Comparison of ENCODE assay signal across 11 mouse cellular contexts in the genomic region with DNA sequence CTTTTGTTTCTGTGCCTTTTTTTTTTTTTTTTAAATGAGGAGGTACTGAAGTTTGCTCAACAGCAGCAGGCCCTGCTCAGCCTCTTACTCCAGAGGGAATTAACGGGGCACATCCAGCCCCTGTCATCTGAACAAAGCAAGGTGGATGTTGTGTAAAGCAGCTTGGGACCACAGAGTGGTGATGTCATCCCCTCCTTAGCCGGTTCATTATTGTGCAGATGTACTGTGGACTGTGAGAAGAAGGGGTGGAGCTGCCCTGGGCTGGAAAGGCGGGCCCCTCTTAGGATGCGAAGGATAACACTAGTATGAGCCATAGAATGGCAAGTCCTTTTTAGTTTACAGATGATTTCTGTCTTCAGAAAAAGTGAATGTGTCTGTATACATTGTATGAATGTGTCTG. TPM values are rescaled to one million over a fixed set of nuclear protein-coding genes. Genes with fewer than 3 reads are reported as not detected.
A peak's percentile ranks its signal among the peaks of the same experiment; 100 is the strongest.
DNase-seq lines count a peak whose midpoint lies in the region; ATAC-seq lines count a peak whose summit lies in the region.
"Had no signal": no experiment of that assay in that cellular context is flagged by ENCODE, and none has a peak within 500 bp of the region (broad histone marks: within the 10 kb centered on the region; RNA-seq: fewer than 3 reads in every experiment).

No protein-coding gene starts in this region.

- ATAC-seq in lung, embryonic 15.5 days (ENCODE audit: borderline replicate concordance, extremely low read depth, low FRiP score, low TSS enrichment): peak; percentile 75
- ATAC-seq in hindbrain, embryonic 13.5 days (ENCODE audit: low FRiP score): peak; percentile 90
- peak; percentile 83 for ATAC-seq in neural tube, embryonic 13.5 days (ENCODE audit: low read depth)

- no peaks in the 10 kb centered on the region for H3K36me3 ChIP-seq in lung, embryonic 15.5 days
- H3K36me3 ChIP-seq in embryonic facial prominence, embryonic 10.5 days (replicated peaks): no peaks in the 10 kb centered on the region
- H3K36me3 ChIP-seq in hindbrain, embryonic 13.5 days: no peaks in the 10 kb centered on the region
- H3K36me3 ChIP-seq in neural tube, embryonic 13.5 days: no peaks in the 10 kb centered on the region

- H3K4me2 ChIP-seq in lung, embryonic 15.5 days: no peak overlapping the region
- H3K4me2 ChIP-seq in hindbrain, embryonic 13.5 days: peak overlapping the region; percentile 45
- peak overlapping the region; percentile 39 for H3K4me2 ChIP-seq in neural tube, embryonic 13.5 days

- H3K27ac ChIP-seq in lung, embryonic 15.5 days: peak overlapping the region; percentile 61; the same call in 1 of the 2 replicates
- H3K27ac ChIP-seq in embryonic facial prominence, embryonic 10.5 days (replicated peaks): peak overlapping the region; percentile 51; the same call in 1 of the 2 replicates
- H3K27ac ChIP-seq in hindbrain, embryonic 13.5 days: no peak overlapping the region
- no peak overlapping the region for H3K27ac ChIP-seq in neural tube, embryonic 13.5 days (replicated peaks)

- H3K4me1 ChIP-seq in lung, embryonic 15.5 days: peaks cover 17% of the 10 kb centered on the region
- peaks cover 9% of the 10 kb centered on the region; the same call in 1 of the 2 replicates for H3K4me1 ChIP-seq in embryonic facial prominence, embryonic 10.5 days
- peaks cover 13% of the 10 kb centered on the region for H3K4me1 ChIP-seq in hindbrain, embryonic 13.5 days (replicated peaks)
- peaks cover 12% of the 10 kb centered on the region; the same call in 1 of the 2 replicates for H3K4me1 ChIP-seq in neural tube, embryonic 13.5 days (replicated peaks)

- H3K9me3 ChIP-seq in lung, embryonic 15.5 days: no peaks in the 10 kb centered on the region
- H3K9me3 ChIP-seq in embryonic facial prominence, embryonic 10.5 days: no peaks in the 10 kb centered on the region
- H3K9me3 ChIP-seq in hindbrain, embryonic 13.5 days: no peaks in the 10 kb centered on the region
- H3K9me3 ChIP-seq in neural tube, embryonic 13.5 days: no peaks in the 10 kb centered on the region

- 29% methylated on average over 4 of the region's 4 CpGs for WGBS in lung, embryonic 15.5 days
- 31% methylated on average over 4 of the region's 4 CpGs for WGBS in embryonic facial prominence, embryonic 10.5 days
- WGBS in hindbrain, embryonic 13.5 days: 14% methylated on average over 4 of the region's 4 CpGs
- WGBS in neural tube, embryonic 13.5 days: 16% methylated on average over 4 of the region's 4 CpGs

- no peaks in the 10 kb centered on the region for H3K27me3 ChIP-seq in lung, embryonic 15.5 days
- no peaks in the 10 kb centered on the region for H3K27me3 ChIP-seq in embryonic facial prominence, embryonic 10.5 days (replicated peaks; ENCODE audit: low read depth, poor library complexity, severe bottlenecking)
- H3K27me3 ChIP-seq in hindbrain, embryonic 13.5 days: no peaks in the 10 kb centered on the region
- H3K27me3 ChIP-seq in neural tube, embryonic 13.5 days: no peaks in the 10 kb centered on the region

- DNase-seq in lung, postnatal 36 days: no peak
- no peak for DNase-seq in embryonic facial prominence, embryonic 10.5 days (ENCODE audit: low spot score)
- no peak for DNase-seq in cerebellum, adult 9-10 months
- no peak for DNase-seq in thymus, adult 18-20 months
- DNase-seq in cerebellum, adult 11 months: no peak
- DNase-seq: kidney, adult 8-10 months; right cerebral cortex, postnatal 14 days; thymus, postnatal 36 days had no signal

- H3K4me3 ChIP-seq in lung, embryonic 15.5 days: no peak overlapping the region
- H3K4me3 ChIP-seq in embryonic facial prominence, embryonic 10.5 days: no peak overlapping the region
- no peak overlapping the region for H3K4me3 ChIP-seq in hindbrain, embryonic 13.5 days
- H3K4me3 ChIP-seq in neural tube, embryonic 13.5 days: no peak overlapping the region

- no peak overlapping the region for H3K9ac ChIP-seq in lung, embryonic 15.5 days
- no peak overlapping the region for H3K9ac ChIP-seq in hindbrain, embryonic 13.5 days
- H3K9ac ChIP-seq in neural tube, embryonic 13.5 days: no peak overlapping the region

RNA-seq across cellular contexts. Expression of a gene that starts 37.6 kb away (rescaled TPM):
- 97.5 and 101 TPM in 2 replicates for polyA plus RNA-seq in lung, embryonic 15.5 days (2015; fragmentation: Nextera tagmentation; extraction: Ambion mirVana)
- polyA plus RNA-seq in embryonic facial prominence, embryonic 10.5 days (2016; fragmentation: Nextera tagmentation; extraction: Ambion mirVana): 49.6 and 53.2 TPM in 2 replicates
- polyA plus RNA-seq in hindbrain, embryonic 13.5 days (2015; fragmentation: Nextera tagmentation; extraction: Ambion mirVana): 106 and 112 TPM in 2 replicates
- polyA plus RNA-seq in neural tube, embryonic 13.5 days (2015; fragmentation: Nextera tagmentation; extraction: Ambion mirVana): 111 and 122 TPM in 2 replicates

Comparison
In these comparisons a context has a peak if more than half of its experiments do, and no peak if none do; other contexts are left out.
1. H3K27ac ChIP-seq: peak in lung, embryonic 15.5 days (single experiment) and embryonic facial prominence, embryonic 10.5 days (single experiment); none in hindbrain, embryonic 13.5 days (single experiment) and neural tube, embryonic 13.5 days (single experiment).
2. Peak in every context shown above with its lines, with median percentiles within 50 percentile points of each other: ATAC-seq.